Mouse (Mus musculus): ENCODE results near the gene Sult5a1.
"Not testable (repeated sequence)": the region's sequence is repeated elsewhere in the genome, so short reads cannot be mapped to it uniquely, and the experiment has no call there.

The Sult5a1 gene

DNA sequence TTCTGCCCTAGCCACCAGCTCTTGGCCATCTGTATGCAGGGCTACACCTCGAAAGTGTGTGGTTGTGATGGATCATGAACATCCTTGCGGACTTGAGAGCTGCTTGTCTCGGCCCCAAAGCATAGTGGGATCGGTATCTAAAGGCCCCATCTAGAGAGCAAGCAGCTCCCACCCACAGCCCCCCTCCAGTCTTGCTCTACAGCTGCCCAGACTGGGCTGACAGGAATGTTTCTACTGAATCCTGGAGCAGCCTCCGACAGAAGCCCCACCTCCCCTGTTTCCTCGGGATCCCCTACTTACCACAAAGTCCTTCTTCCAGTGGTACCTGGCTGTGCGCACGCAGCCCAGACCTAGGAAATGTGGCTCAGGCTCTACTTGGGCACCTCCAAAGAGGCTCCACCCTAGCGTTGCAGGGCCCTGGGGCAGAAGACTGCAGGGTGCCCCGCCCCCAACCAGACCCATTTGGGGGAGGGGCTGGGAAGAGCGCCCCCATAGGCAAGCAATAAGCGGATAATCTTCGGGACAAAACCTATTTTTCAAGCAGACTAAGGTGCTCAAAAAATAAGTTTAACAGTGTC, at the start of gene Sult5a1:
Gene Sult5a1, minus strand, starts transcription at position 428 of the 578 bp plus-strand sequence.
- no peak for DNase-seq (ENCODE audit: low spot score in 2 of 2)

DNA sequence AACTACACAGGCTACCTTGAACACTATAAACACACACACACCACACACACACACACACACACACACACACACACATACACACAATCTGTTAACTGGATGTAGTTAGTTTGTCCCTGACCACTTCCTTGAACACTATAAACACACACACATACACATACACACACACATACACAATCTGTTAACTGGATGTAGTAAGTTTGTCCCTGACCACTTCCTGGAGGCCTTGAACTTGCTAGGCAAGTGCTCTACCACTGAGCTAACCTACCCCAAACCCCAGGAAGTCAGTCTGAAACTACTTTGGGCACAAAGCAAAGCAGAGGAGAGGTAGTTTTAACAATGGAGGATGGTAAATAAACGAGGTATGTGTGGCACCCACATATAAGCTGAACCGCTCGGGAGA, 45.5 kb upstream of the Sult5a1 start:
- DNase-seq (ENCODE audit: low spot score in 2 of 2): no peak

DNA sequence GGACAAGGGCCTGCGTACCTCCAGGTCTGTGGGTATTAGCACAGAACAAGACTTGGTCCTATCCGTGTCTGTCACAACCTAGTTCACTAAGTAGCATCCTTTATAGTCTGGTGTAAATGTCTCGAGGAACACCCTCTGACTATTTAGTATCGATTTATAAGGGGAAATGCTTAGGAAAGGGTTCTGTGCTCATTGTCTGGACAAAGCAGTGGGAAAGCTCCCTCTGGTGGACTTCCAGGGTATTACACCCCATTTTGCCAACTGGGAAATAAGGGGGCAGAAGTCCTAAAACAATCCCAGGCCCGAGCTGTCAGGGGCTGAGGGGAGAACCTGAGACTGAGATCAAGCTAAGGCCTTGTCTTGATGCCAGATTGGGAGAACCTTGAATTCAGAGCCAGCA, 44.2 kb upstream of the Sult5a1 start:
- DNase-seq (ENCODE audit: low spot score in 2 of 2): peak; percentile 57 to 82

DNA sequence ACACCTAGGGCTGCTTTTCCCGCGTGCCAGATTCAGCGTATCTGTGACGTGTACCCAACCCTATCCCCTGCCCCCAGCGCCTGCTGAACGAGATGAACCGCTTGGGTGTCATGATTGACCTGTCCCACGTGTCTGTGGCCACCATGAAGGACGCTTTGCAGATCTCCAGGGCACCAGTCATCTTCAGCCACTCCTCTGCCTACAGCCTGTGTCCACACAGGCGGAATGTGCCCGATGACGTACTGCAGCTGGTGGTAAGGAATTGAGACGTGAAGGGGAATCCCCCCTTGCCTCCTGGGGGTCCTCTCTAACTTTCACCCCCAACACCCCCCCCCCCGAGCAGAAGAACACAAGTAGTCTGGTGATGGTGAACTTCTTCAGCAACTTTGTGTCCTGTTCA, 41.7 kb upstream of the Sult5a1 start:
- no peak for DNase-seq (ENCODE audit: low spot score in 2 of 2)

DNA sequence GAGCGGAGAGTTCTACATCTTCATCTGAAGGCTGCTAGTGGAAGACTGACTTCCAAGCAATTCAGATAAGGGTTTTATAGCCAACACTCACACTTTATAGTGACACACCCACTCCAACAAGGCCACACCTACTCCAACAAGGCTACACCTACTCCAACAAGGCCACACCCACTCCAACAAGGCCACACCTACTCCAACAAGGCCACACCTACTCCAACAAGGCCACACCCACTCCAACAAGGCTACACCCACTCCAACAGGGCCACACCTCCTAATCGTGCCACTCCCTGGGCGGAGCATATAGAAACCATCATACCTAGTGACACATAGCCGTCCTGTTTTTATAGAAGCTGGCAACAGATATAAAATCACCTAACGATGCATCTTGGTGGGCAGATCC, 38.9 kb upstream of the Sult5a1 start:
- not testable (repeated sequence) for DNase-seq (ENCODE audit: low spot score in 2 of 2)

DNA sequence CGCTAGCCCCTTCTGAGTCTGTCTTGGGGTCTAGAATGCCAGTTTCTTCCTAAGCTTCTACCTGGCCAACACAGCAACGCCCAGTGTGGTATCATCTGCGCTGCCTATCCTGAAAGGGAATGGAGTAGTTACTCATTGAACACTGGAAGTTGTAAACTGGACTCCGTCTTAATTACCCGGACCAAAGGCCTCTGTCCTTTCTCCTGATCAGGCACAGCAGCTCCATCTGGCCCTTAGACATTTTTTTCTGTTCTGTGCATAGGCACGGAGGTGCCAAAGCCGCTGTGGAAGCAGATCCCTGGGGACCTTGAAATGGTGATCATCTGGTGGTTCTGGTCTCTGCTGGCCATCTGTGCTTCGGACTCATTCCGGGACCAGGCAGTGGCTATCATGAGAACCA, 35.7 kb upstream of the Sult5a1 start:
- no peak for DNase-seq (ENCODE audit: low spot score in 2 of 2)

DNA sequence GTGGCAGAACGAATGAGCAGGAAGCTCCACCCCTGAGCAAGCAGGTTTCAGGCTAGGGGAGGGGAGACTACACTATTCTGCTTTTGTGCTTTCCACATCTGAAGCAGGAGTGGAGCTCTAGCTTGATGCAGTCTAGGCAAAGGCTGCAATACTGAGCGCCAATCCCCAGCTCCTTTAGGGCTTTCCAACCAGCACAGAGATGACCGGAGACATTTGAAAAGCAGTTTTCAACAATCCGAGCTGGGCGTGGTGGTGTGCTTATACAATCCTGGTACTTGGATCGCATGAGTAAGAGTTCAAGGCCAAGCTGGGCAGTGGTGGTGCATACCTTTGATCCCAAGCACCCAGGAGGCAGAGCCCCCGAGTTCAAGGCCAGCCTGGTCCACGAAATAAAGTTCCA, 33.8 kb upstream of the Sult5a1 start:
- no peak for DNase-seq (ENCODE audit: low spot score in 2 of 2)

DNA sequence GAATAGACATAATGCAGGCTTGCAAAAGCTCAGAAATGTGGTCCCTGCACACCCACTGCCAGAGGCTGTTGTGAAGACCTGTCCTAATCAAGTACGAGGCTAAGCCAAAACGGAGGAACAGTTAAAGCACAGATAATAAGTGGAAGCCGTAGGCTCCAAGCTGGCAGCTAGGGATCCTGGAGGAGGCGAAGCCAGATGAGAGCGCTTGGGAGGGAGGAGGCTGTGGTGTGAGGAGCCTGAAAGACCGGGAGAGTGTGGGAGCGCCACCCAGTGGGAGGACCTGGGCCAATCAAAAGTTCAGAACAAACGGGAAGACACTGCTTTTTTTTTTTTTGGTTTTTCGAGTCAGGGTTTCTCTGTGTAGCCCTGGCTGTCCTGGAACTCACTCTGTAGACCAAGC, 32.6 kb upstream of the Sult5a1 start:
- DNase-seq (ENCODE audit: low spot score in 2 of 2): peak; percentile 72 to 85

DNA sequence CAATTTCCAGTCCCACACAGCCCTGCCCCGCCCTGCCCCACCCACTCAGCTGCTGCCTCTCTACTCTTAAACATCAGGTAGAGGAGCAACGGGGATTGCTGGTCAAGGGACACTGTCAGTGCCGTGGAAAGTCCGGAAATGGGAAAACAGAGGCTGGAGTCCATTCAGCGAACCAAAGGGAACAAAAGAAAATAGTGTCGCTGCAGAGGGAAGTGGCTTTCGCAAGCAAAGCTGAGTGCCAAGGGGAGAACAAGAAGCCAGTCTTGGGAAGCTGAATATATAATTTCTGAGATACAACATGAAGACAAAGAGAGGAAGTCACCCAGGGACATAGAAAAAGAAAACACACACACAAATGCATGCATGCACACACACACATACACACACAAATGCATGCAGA, 30.7 kb upstream of the Sult5a1 start:
- DNase-seq (ENCODE audit: low spot score in 2 of 2): no peak

DNA sequence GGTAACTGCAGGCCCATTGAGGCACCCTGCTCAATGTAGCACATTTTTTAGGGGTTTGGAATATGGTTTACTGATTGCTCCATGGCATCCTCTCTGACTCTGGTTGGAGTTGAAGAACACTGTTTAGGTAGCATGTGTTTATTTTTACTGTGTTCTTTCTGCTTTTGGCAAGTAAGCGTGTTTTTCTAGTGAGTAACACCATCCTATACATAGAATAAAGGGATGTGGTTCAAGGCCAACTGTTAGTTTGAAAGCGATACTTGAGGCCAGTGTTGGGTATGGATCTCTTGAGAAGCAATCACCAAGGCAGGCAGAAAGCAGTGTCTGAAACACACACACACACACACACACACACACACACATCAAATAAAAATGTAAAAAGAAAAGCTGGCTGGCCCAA, 29.9 kb upstream of the Sult5a1 start:
- no peak for DNase-seq (ENCODE audit: low spot score in 2 of 2)

DNA sequence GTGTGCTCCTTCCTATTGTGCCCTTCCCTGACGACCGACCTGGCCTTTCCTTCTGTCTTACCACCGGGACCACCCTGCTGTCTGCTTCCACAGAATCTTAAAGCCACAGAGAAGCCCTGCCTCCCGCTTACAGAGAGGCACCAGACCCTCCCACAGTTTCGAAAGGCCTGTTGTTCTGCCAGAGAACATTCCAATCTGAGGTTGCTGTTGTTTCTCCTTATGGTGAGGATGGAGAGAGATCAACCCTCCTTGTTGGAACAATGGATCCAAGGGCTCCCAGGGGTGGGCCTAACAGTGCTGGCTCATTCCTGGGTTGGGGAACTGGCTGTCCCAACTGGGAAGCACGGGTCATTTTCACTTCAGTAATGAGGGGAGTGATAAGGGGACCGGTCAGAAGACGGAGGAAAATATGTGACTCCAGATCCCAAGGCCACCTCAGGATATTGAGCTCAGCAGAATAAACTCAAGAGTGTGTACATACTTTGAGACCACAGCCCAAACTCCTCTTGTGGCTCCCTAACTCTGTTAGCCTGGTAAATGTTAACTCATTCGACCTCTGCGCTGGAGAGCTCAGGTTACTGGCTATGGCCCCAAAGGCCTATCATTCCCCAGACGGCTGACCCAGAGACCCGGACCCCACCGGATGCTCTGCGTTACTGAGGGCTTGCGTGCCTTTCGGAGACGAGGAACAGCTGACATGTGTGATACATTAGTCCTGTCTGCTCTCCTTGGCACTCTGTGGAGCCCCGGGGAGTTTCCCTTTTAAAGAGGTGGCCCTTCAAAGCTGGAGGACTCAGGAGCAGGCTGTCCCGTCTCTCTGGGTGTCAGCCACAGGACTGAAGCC, 27.7 kb upstream of the Sult5a1 start, which contains the start of gene Dpep1:
Gene Dpep1, plus strand, starts transcription at position 677 of the 844 bp plus-strand sequence.
- peak in 1 of 2 experiments; percentile 65 for DNase-seq (ENCODE audit: low spot score in 2 of 2)

DNA sequence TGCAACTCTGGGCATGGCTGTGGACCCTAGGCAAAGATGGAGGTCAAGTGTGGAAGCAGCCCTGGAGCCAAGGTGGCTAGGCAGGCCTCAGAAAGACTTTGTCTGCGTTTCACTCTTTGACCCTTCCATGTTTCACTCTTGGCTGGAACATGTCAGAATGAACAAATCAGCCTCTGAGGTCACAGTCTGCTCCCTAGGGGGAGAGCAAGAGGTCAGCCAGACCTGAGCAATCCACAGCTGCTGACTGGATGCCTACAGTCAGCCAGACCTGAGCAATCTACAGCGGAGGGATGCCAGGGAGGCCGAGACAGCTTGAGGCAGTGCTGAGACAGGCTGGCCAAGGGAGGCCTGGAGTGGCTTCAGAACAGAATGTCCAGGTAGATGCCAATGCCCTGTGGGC, 23.3 kb upstream of the Sult5a1 start:
- no peak for DNase-seq (ENCODE audit: low spot score in 2 of 2)

DNA sequence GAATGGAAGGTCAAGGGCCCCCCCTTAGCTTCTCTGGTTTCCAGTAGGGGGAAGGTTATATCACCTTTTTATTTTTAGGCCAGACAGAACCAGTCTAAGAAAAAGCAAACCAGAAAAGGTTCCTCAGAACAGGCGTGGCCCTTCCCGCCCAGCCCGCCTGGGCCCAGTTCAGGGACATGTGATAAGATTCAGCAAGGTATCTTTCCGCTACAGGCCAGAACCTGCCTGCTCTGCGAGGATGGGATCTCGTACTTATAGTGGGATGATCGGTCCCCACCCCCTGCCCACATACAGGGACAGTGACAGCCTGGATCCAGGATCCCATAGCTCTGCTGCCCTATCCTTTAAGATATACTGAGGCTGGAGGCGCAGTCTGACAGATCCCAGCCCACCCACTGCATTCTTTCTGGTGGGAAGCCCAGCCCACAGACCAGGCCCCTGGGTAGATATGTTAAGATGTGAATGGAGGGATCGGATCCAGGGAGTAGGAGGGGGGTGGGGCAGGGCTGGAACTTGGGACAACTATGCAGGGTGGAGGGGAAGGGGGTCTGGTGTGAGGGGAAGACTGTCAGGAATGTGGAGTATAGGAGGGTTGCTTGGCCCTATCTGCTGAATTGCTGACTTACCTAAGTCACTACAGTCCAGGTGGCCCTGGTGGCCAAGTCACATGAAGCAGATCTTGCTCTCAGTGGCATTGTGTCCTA, 1.9 kb downstream of the Sult5a1 start:
- DNase-seq (ENCODE audit: low spot score in 2 of 2): no peak

DNA sequence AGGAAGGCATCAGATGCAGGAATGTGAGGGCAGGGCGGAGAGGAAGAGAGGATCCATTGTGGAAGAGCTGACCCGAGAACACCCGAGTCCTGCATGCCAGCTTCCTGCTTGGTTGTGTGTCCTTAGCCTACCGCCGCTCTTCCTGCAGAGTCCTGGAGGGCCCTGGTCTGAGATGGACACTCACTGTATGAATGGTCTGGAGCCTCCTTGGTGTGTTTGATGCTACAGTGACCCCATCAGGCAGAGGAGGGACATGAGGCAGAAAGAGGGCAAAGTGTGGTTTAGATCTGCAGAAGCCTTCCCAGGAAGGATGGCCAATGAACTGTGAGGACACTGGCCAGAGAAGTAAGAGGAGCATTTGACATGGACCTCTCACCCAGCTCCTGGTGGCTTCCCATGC, 2.9 kb downstream of the Sult5a1 start:
- DNase-seq (ENCODE audit: low spot score in 2 of 2): no peak

DNA sequence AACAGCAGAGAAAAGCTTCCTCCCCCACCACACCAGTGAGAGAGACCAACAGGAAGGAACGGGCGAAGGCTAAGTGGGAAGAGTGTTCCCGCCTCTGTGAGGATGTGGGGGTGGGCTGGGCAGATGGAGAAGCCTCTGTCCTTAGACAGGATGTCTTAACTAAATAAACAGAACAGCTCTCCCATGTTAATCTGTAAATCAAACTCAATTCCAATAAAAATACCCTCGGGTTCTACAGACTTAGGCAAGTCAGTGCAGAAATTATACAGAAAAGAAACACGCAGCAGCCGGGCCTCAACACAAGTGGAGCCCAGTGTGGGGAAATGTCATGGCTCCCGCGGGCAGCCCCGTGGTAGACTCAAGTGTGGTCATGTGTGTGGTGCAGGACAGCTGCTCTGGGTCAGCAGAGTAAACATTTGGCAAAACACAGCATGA, 7.4 kb downstream of the Sult5a1 start:
- no peak for DNase-seq (ENCODE audit: low spot score in 2 of 2)

DNA sequence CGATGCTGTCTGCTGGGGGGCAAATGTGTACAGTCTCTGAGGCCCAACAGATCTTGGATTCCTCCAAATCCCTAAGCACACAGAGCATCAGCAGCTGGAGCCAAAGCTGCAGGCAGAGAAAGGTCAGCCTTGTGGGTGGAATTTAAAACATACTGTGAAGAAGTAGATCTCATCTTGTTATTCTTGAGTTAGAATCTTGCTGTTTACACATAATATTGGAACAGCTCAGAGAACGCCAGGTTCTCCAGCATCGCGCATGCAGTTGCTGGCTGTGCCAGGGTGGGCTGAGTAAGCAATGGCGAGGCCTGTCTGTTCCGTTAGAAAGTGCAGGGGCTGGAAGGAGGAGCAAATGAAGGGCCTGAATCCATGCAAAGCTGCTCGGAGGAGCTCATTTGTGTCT, 11.7 kb downstream of the Sult5a1 start:
- DNase-seq (ENCODE audit: low spot score in 2 of 2): peak in 1 of 2 experiments; percentile 38

DNA sequence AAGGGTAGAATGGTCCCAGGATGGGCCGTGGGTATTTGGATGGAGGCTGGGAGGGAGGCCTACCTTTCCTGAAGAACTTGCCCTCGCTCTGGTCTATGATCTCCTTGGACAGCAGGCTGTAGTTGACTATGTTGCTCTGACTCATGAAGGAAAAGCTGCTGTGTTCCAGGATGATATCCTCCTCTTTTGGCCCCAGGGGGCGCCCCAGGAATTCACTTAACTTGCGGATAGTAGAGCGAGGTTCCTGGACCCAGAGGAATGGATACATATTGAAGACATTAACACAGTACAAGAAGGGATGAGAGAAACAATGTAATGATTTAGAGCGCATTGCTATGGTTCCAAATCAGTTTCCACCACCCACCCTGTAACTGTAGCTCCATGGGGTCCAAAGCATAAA, 12.8 kb downstream of the Sult5a1 start:
- no peak for DNase-seq (ENCODE audit: low spot score in 2 of 2)

DNA sequence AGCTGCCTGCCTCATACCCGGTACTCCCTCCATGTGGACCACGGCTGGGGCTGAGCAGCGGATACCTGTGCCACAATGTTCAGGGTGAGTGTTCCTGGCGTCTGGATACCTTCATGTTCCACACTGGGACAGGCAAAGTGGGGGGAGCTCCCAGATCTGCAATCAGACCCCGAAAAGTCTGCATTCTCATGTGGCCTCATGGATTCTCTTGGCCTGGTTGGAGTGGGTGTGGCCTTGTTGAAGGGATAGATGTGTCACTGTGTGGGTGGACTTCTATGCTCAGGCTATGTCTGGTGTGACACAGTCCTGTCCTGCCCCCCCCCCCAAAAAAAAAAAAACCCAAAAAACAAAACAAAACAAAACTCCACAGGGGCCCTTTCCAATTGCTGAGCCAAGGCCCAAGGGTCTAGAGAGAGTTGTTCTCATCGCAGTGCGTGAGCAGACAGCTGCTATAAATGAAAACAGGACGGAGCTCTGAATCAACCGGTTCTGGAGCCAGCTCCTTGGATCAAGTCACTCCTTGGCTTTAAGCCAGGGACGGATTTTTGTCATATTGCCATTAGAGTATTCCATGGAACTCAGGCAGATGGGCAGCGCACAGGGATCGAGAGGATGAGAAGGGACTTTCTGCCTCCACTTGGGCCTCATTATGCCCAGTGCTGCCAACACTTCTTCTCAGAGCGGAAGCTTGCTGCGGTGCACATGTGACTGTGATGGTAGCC, 16.2 kb downstream of the Sult5a1 start:
- DNase-seq (ENCODE audit: low spot score in 2 of 2): peak; percentile 73 to 82

DNA sequence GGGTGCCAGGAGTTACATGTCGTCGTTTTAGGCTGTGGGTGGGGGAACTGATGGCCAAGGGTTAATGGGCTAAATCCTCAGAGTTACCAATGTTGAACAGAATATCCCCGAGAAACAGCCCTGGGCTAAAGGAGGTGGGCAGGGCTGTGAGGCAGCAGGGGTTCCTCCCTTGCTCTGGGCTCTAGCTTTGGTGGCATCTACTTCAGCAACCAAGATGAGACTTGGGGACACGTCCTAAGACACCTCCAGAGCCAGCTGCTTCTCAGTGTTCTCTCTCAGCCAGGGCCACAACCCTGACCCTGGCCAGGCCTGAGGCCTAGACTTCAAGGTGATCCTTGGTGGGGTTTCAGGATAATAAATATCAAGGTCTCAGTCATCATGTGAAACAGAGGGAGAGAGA, 19.4 kb downstream of the Sult5a1 start:
- no peak for DNase-seq (ENCODE audit: low spot score in 2 of 2)

DNA sequence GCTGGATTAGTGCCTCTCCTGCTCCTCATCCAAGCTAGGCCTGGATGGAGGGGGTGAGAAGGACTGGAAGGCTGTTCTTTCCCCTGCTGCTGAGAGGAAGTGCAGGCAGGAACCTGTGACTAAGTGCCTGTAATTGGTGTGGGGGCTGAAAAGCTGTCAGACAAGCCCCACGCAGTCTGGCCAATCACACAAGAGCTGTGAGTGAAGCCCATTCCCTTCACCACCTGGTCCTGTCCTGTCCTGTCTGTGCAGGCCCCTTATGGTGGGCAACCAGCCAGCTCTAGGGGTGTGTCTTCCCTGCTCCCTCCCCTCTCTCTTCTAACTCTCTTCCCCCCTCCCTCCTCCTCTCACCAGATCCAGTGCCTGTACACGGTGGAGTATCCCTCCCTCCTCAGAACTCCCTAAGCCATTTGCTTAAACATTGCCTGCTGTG, 20.5 kb downstream of the Sult5a1 start:
- DNase-seq (ENCODE audit: low spot score in 2 of 2): peak; percentile 75 to 82

DNA sequence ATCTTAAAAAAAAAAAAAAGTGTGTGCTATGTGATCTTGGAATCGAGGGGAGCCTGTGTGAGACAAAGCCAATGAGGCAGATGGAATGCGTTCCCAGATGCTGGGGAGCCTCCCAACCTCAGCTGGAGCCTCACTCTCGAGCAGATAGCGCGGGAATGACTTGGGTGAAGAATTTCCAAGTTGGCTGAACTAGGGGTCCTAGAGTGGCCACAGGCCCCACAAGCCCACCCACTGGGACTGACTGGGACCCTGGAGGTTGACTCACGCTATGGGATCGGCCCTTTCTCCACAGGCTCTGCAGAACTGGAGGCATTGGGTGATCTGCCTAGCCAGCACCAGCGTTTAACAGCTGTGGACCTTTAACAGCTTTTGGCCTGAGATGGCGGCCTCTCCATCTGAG, 21.8 kb downstream of the Sult5a1 start:
- no peak for DNase-seq (ENCODE audit: low spot score in 2 of 2)

DNA sequence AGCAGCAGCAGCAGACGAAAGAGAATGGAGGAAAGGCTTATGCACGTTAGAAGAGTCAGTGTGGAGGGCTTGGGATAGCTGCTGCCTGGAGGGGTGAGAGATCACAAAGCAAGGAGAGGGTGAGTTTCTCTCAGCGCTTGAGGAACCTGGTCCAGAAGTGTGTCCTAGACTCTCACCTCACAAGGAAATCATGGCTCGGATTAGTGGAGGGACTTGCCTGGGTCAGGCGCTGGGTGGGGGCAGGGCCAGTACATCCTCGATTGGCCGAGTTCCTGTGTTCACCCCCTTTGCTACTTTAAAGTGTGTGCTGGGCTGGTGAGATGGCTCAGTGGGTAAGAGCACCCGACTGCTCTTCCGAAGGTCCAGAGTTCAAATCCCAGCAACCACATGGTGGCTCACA, 22.3 kb downstream of the Sult5a1 start:
- no peak for DNase-seq (ENCODE audit: low spot score in 2 of 2)

Measured in urinary bladder, postnatal 4 days (tissue).